Mouse (Mus musculus): Measurements from ENCODE around the gene Ipo13. TPM values are rescaled to one million over a fixed set of nuclear protein-coding genes. Genes with fewer than 3 reads are reported as not detected.

The Ipo13 gene
- 30.8 and 39.9 TPM in 2 replicates for total RNA-seq (2014; rRNA removed)
- polyA plus RNA-seq (2015; fragmentation: Nextera tagmentation; extraction: Ambion mirVana), result 46.0 and 52.4 TPM in 2 replicates

- WGBS, result under 1% methylated on average over 56 of the region's 61 CpGs
- H3K4me2 ChIP-seq (ENCODE audit: low read depth, low read length, poor library complexity, severe bottlenecking), result peak within 1 kb of the TSS; percentile 84
- H3K27ac ChIP-seq (ENCODE audit: low read depth, low read length), result peak within 1 kb of the TSS; percentile 89
- H3K9me3 ChIP-seq (ENCODE audit: low read length), result no peaks in the 10 kb centered on the region
- no peaks in the 10 kb centered on the region; the same call in 1 of the 2 replicates for H3K36me3 ChIP-seq (ENCODE audit: insufficient read depth, low read length)
- no peaks in the 10 kb centered on the region for H3K27me3 ChIP-seq (ENCODE audit: insufficient read depth, low read length)
- H3K4me1 ChIP-seq (ENCODE audit: insufficient read depth, low read length), result peaks cover 10% of the 10 kb centered on the region; the same call in 1 of the 2 replicates
- H3K9ac ChIP-seq (replicated peaks; ENCODE audit: low read length, poor library complexity, severe bottlenecking), result peak within 1 kb of the TSS; percentile 75
- H3K4me3 ChIP-seq (ENCODE audit: low read depth, low read length), result peak within 1 kb of the TSS; percentile 68
- peak; percentile 95 for ATAC-seq (ENCODE audit: low FRiP score)
- peak; percentile 96 for DNase-seq (ENCODE audit: low spot score)
- TF ChIP-seq CTCF (IDR thresholded peaks at IDR 0.05), result peak; percentile 61
Measured at GRCm38 (mm10) chr4:117914591-117915442, at the start of gene Ipo13. Ipo13 (minus strand) TSS chr4:117914999.

DNA sequence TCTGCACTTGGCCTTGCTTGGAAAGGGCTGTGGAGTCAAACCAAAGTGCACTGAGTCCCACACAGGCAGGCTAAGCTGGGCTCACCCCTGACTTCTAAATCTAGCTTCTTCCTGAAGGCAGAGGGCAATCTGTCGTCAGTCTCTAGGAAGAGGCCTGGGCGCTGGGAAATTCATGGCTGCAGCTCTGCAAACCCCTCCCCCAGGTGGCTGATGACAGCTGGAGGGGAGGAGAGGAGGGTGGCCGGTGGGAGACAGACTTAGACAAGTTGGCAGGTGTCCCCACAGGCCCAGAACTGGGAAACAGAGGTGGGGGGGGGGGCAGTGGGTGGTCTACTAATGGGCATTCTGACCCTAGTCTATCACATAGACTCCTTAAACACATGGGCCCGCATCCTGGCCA is 42.7 kb upstream of the Ipo13 start:
- Histone ChIP-seq H3K4me3 (ENCODE audit: low read depth, low read length) (no peak overlapping the region), H3K9ac (replicated peaks; ENCODE audit: low read length, poor library complexity, severe bottlenecking) (no peak overlapping the region), H3K4me1 (ENCODE audit: insufficient read depth, low read length) (no peaks in the 10 kb centered on the region), H3K9me3 (ENCODE audit: low read length) (no peaks in the 10 kb centered on the region), H3K36me3 (ENCODE audit: insufficient read depth, low read length) (peaks cover 10% of the 10 kb centered on the region), H3K27me3 (ENCODE audit: insufficient read depth, low read length) (no peaks in the 10 kb centered on the region), H3K27ac (ENCODE audit: low read depth, low read length) (no peak overlapping the region), H3K4me2 (ENCODE audit: low read depth, low read length, poor library complexity, severe bottlenecking) (no peak overlapping the region)
- DNase-seq (ENCODE audit: low spot score), result no peak
- no peak for TF ChIP-seq CTCF (IDR thresholded peaks at IDR 0.05)
- ATAC-seq (ENCODE audit: low FRiP score), result no peak
- WGBS, result 67% methylated on average over 4 of the region's 4 CpGs

GRCm38 (mm10) chr4:117947493-117947892 is 32.7 kb upstream of the Ipo13 start:
- Histone ChIP-seq H3K9me3 (ENCODE audit: low read length) (no peaks in the 10 kb centered on the region), H3K4me1 (ENCODE audit: insufficient read depth, low read length) (no peaks in the 10 kb centered on the region), H3K4me3 (ENCODE audit: low read depth, low read length) (no peak overlapping the region), H3K27me3 (ENCODE audit: insufficient read depth, low read length) (no peaks in the 10 kb centered on the region), H3K36me3 (ENCODE audit: insufficient read depth, low read length) (peaks cover 5% of the 10 kb centered on the region; the same call in 1 of the 2 replicates), H3K9ac (replicated peaks; ENCODE audit: low read length, poor library complexity, severe bottlenecking) (no peak overlapping the region), H3K4me2 (ENCODE audit: low read depth, low read length, poor library complexity, severe bottlenecking) (no peak overlapping the region), H3K27ac (ENCODE audit: low read depth, low read length) (no peak overlapping the region)
- no peak for TF ChIP-seq CTCF (IDR thresholded peaks at IDR 0.05)
- WGBS, result 69% methylated on average over 7 of the region's 7 CpGs
- no peak for DNase-seq (ENCODE audit: low spot score)
- no peak for ATAC-seq (ENCODE audit: low FRiP score)

GRCm38 (mm10) chr4:117946639-117947305 is 32.0 kb upstream of the Ipo13 start:
- 89% methylated on average over 11 of the region's 11 CpGs for WGBS

DNA sequence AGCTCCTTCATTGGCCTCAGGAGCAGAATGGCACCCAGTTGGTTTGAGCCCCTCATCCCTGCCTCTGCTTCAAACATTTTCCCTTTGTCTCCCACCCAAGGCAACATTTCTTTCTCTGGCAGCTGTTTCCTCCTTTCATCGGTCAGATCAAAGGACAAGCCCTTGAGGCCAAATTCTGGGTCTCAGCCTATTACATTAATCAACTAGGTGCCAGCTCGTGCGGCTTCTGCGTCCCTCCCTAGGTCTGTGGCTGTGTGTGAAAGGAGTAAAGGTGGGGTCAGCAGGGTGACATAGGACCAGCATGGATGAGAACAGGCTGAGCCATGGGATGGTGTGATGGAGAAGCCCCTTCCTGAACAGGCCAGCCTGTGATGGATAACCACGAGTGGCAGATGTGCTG is 28.5 kb upstream of the Ipo13 start:
- 0 out of 2 replicates have a peak, but pooled peaks cover 10% of the 10 kb centered on the region for H3K36me3 ChIP-seq (ENCODE audit: insufficient read depth, low read length)
- H3K4me1 ChIP-seq (ENCODE audit: insufficient read depth, low read length), result no peaks in the 10 kb centered on the region
- TF ChIP-seq CTCF (IDR thresholded peaks at IDR 0.05), result no peak
- H3K9me3 ChIP-seq (ENCODE audit: low read length), result no peaks in the 10 kb centered on the region
- ATAC-seq (ENCODE audit: low FRiP score) (no peak), DNase-seq (ENCODE audit: low spot score) (no peak)
- H3K4me3 ChIP-seq (ENCODE audit: low read depth, low read length), result no peak overlapping the region
- no peaks in the 10 kb centered on the region for H3K27me3 ChIP-seq (ENCODE audit: insufficient read depth, low read length)
- H3K27ac ChIP-seq (ENCODE audit: low read depth, low read length), result no peak overlapping the region
- 30% methylated on average over 5 of the region's 5 CpGs for WGBS
- no peak overlapping the region for H3K9ac ChIP-seq (replicated peaks; ENCODE audit: low read length, poor library complexity, severe bottlenecking)
- H3K4me2 ChIP-seq (ENCODE audit: low read depth, low read length, poor library complexity, severe bottlenecking), result no peak overlapping the region

More at GRCm38 (mm10) chr4:117946639-117947305, 32.0 kb upstream of the Ipo13 start:
- no peaks in the 10 kb centered on the region for H3K9me3 ChIP-seq (ENCODE audit: low read length)
- no peaks in the 10 kb centered on the region for H3K4me1 ChIP-seq (ENCODE audit: insufficient read depth, low read length)
- no peak for TF ChIP-seq CTCF (IDR thresholded peaks at IDR 0.05)
- H3K36me3 ChIP-seq (ENCODE audit: insufficient read depth, low read length), result no peaks in the 10 kb centered on the region
- H3K4me2 ChIP-seq (ENCODE audit: low read depth, low read length, poor library complexity, severe bottlenecking), result no peak overlapping the region
- no peak overlapping the region for H3K9ac ChIP-seq (replicated peaks; ENCODE audit: low read length, poor library complexity, severe bottlenecking)
- no peak overlapping the region for H3K4me3 ChIP-seq (ENCODE audit: low read depth, low read length)
- DNase-seq (ENCODE audit: low spot score), result no peak
- ATAC-seq (ENCODE audit: low FRiP score), result no peak
- no peak overlapping the region for H3K27ac ChIP-seq (ENCODE audit: low read depth, low read length)
- H3K27me3 ChIP-seq (ENCODE audit: insufficient read depth, low read length), result no peaks in the 10 kb centered on the region

DNA sequence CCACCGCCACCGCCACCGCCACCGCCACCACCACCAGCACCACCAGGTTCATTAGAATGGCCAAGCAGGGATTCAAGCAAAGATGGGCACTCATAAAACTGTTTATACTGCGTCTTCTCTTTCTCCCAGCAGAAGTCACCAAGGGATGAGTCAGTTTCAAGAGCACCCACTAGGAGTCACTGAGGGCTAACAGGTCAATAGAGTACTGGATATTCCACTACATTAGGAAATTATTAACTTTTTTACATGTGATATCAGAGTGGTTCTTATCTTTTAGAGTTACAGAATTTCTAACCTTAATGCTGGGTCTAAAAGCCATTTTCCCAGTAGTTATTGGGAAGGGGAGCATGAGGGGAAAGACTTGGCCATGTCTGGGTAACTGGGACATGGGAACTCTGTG is 22.2 kb upstream of the Ipo13 start:
- no peaks in the 10 kb centered on the region for H3K9me3 ChIP-seq (ENCODE audit: low read length)
- no peak overlapping the region for H3K9ac ChIP-seq (replicated peaks; ENCODE audit: low read length, poor library complexity, severe bottlenecking)
- H3K4me3 ChIP-seq (ENCODE audit: low read depth, low read length), result no peak overlapping the region
- no peaks in the 10 kb centered on the region for H3K4me1 ChIP-seq (ENCODE audit: insufficient read depth, low read length)
- 96% methylated on average over 5 of the region's 5 CpGs for WGBS
- DNase-seq (ENCODE audit: low spot score), result no peak
- no peak overlapping the region for H3K4me2 ChIP-seq (ENCODE audit: low read depth, low read length, poor library complexity, severe bottlenecking)
- ATAC-seq (ENCODE audit: low FRiP score), result no peak
- H3K27me3 ChIP-seq (ENCODE audit: insufficient read depth, low read length), result no peaks in the 10 kb centered on the region
- no peak for TF ChIP-seq CTCF (IDR thresholded peaks at IDR 0.05)
- H3K36me3 ChIP-seq (ENCODE audit: insufficient read depth, low read length), result peaks cover 18% of the 10 kb centered on the region; the same call in 1 of the 2 replicates
- no peak overlapping the region for H3K27ac ChIP-seq (ENCODE audit: low read depth, low read length)
